Mouse (Mus musculus): ENCODE results near the gene Vav1. TPM values are rescaled to one million over a fixed set of nuclear protein-coding genes. Genes with fewer than 3 reads are reported as not detected.

Vav1 gene
- polyA plus RNA-seq, 1 experiment: not detected

DNA sequence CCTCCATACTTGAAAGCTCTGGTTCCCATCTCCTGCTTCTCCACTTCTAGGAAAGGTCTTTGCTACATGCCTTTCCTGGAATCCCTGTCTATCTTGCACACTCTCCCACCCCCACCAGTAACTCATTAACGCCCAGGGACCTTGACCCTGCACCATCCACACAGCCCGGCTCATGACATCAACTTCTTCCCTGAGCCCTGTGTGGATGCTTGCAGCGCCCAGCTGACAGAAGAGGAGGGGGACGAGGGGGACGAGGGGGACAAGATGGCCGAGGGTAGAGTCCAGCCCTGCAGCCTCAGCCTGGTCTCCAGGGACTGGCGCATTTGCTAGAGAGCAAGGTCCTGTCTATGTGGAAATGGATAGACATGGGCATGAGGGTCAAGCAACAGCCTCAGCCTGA, 45.9 kb upstream of the Vav1 start:
- no peak overlapping the region for H3ac ChIP-seq (ENCODE audit: control insufficient read depth, insufficient read length)
- no peak overlapping the region for H3K4me3 ChIP-seq
- H3K79me2 ChIP-seq (ENCODE audit: control insufficient read depth, insufficient read depth): no peaks in the 10 kb centered on the region
- H3K4me2 ChIP-seq (ENCODE audit: low read depth): no peak overlapping the region
- H3K36me3 ChIP-seq (ENCODE audit: control insufficient read depth, insufficient read depth): peaks cover 5% of the 10 kb centered on the region
- TF ChIP-seq MAX (IDR thresholded peaks at IDR 0.05; ENCODE audit: low read depth): no peak
- TF ChIP-seq E2F4 (IDR thresholded peaks at IDR 0.05; ENCODE audit: insufficient read depth): no peak
- no peak for TF ChIP-seq TCF3 (IDR thresholded peaks at IDR 0.05; ENCODE audit: insufficient read length, low read depth)
- TF ChIP-seq POLR2AphosphoS2 (IDR thresholded peaks at IDR 0.05; ENCODE audit: insufficient read length, low read depth): no peak
- no peak for TF ChIP-seq MYOG (IDR thresholded peaks at IDR 0.05; ENCODE audit: control insufficient read depth in 1 of 3, insufficient read depth in 1 of 3, insufficient read length in 2 of 3, low read depth in 2 of 3)
- TF ChIP-seq POLR2A (IDR thresholded peaks at IDR 0.05; ENCODE audit: insufficient read length, low read depth): no peak
- no peak for TF ChIP-seq REST (IDR thresholded peaks at IDR 0.05; ENCODE audit: insufficient read depth, insufficient read length)
- TF ChIP-seq MYOD1 (IDR thresholded peaks at IDR 0.05; ENCODE audit: control insufficient read depth in 1 of 3, insufficient read length in 2 of 3, low read depth in 2 of 3): no peak
- TF ChIP-seq USF1 (IDR thresholded peaks at IDR 0.05; ENCODE audit: low read depth): no peak
- TF ChIP-seq CEBPB (IDR thresholded peaks at IDR 0.05; ENCODE audit: insufficient read depth, poor library complexity, severe bottlenecking): no peak
- TF ChIP-seq TCF12 (IDR thresholded peaks at IDR 0.05; ENCODE audit: insufficient read depth, poor library complexity, severe bottlenecking): no peak
- H3K27me3 ChIP-seq (ENCODE audit: control insufficient read depth, insufficient read depth, insufficient read length): peaks cover 4% of the 10 kb centered on the region

DNA sequence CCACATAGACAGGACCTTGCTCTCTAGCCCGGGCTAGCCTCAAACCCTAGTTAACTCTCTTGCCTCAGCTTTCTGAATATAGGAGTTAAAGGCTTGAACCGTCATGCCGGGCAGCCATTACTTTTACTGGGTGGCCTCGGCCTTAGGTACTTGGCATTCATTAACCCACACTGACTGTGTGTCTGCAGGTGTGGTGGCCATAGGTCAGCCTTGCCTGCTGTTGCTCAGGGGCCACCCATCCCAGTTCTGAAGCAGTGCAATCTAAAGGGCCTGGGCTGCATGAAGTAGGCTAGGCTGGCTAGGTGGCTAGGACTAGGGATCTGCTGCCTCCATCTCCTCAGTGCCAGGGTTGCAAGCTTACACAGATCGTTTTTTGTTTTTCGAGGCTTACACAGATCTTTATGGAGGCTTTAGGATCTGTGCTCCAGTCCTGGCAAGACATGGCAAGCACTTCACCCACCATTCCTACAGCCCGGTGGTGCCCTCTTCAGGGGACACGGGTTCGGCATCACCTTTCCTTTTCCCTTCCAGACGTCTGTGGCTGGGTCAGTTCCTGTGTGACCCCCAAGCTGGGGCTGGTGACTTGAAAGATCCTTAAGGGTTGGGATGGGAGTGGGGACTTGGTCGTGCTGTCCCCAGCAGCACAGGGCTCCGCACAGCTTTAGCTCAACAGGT, 44.5 kb upstream of the Vav1 start:
- no peaks in the 10 kb centered on the region for H3K79me2 ChIP-seq (ENCODE audit: control insufficient read depth, insufficient read depth)
- H3K27me3 ChIP-seq (ENCODE audit: control insufficient read depth, insufficient read depth, insufficient read length): peaks cover 4% of the 10 kb centered on the region
- peaks cover 5% of the 10 kb centered on the region for H3K36me3 ChIP-seq (ENCODE audit: control insufficient read depth, insufficient read depth)
- no peak overlapping the region for H3K4me2 ChIP-seq (ENCODE audit: low read depth)
- no peak overlapping the region for H3K4me3 ChIP-seq
- no peak overlapping the region for H3ac ChIP-seq (ENCODE audit: control insufficient read depth, insufficient read length)
- no peak for TF ChIP-seq POLR2AphosphoS2 (IDR thresholded peaks at IDR 0.05; ENCODE audit: insufficient read length, low read depth)
- no peak for TF ChIP-seq MYOG (IDR thresholded peaks at IDR 0.05; ENCODE audit: control insufficient read depth in 1 of 3, insufficient read depth in 1 of 3, insufficient read length in 2 of 3, low read depth in 2 of 3)
- no peak for TF ChIP-seq REST (IDR thresholded peaks at IDR 0.05; ENCODE audit: insufficient read depth, insufficient read length)
- TF ChIP-seq USF1 (IDR thresholded peaks at IDR 0.05; ENCODE audit: low read depth): no peak
- TF ChIP-seq POLR2A (IDR thresholded peaks at IDR 0.05; ENCODE audit: insufficient read length, low read depth): no peak
- no peak for TF ChIP-seq MAX (IDR thresholded peaks at IDR 0.05; ENCODE audit: low read depth)
- no peak for TF ChIP-seq SRF (IDR thresholded peaks at IDR 0.05; ENCODE audit: control insufficient read depth, insufficient read length, low read depth)
- TF ChIP-seq E2F4 (IDR thresholded peaks at IDR 0.05; ENCODE audit: insufficient read depth): no peak
- no peak for TF ChIP-seq MYOD1 (IDR thresholded peaks at IDR 0.05; ENCODE audit: control insufficient read depth in 1 of 3, insufficient read length in 2 of 3, low read depth in 2 of 3)
- TF ChIP-seq TCF3 (IDR thresholded peaks at IDR 0.05; ENCODE audit: insufficient read length, low read depth): no peak
- TF ChIP-seq CEBPB (IDR thresholded peaks at IDR 0.05; ENCODE audit: insufficient read depth, poor library complexity, severe bottlenecking): no peak
- no peak for TF ChIP-seq TCF12 (IDR thresholded peaks at IDR 0.05; ENCODE audit: insufficient read depth, poor library complexity, severe bottlenecking)

DNA sequence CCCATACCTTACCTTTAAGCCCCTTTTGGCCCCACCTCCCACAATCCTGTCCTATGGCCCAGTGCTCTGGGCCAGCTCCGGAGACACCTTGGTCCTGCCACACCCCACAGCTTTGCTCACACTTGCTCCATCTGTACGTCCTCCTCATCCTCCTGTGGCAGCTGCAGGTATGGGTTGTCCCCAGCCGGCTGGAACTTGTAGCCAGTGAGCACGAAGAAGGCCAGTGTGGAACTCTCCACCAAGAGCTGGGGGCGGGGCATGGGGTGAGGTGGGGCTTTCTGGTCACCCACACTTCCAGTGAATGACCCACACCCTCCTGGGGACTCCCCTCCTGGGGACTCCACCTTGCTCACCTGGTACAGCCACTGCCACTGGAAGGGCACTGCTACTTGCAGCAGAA, 43.1 kb upstream of the Vav1 start:
- H3K4me2 ChIP-seq (ENCODE audit: low read depth): no peak overlapping the region
- H3K27me3 ChIP-seq (ENCODE audit: control insufficient read depth, insufficient read depth, insufficient read length): no peaks in the 10 kb centered on the region
- H3K36me3 ChIP-seq (ENCODE audit: control insufficient read depth, insufficient read depth): peaks cover 5% of the 10 kb centered on the region
- H3K4me3 ChIP-seq: no peak overlapping the region
- no peak for TF ChIP-seq CEBPB (IDR thresholded peaks at IDR 0.05; ENCODE audit: insufficient read depth, poor library complexity, severe bottlenecking)
- no peak for TF ChIP-seq TCF3 (IDR thresholded peaks at IDR 0.05; ENCODE audit: insufficient read length, low read depth)
- TF ChIP-seq SRF (IDR thresholded peaks at IDR 0.05; ENCODE audit: control insufficient read depth, insufficient read length, low read depth): no peak
- TF ChIP-seq REST (IDR thresholded peaks at IDR 0.05; ENCODE audit: insufficient read depth, insufficient read length): no peak
- TF ChIP-seq E2F4 (IDR thresholded peaks at IDR 0.05; ENCODE audit: insufficient read depth): no peak
- no peak for TF ChIP-seq TCF12 (IDR thresholded peaks at IDR 0.05; ENCODE audit: insufficient read depth, poor library complexity, severe bottlenecking)
- TF ChIP-seq POLR2A (IDR thresholded peaks at IDR 0.05; ENCODE audit: insufficient read length, low read depth): no peak
- TF ChIP-seq MAX (IDR thresholded peaks at IDR 0.05; ENCODE audit: low read depth): no peak
- no peak for TF ChIP-seq POLR2AphosphoS2 (IDR thresholded peaks at IDR 0.05; ENCODE audit: insufficient read length, low read depth)
- no peaks in the 10 kb centered on the region for H3K79me2 ChIP-seq (ENCODE audit: control insufficient read depth, insufficient read depth)
- H3ac ChIP-seq (ENCODE audit: control insufficient read depth, insufficient read length): no peak overlapping the region

DNA sequence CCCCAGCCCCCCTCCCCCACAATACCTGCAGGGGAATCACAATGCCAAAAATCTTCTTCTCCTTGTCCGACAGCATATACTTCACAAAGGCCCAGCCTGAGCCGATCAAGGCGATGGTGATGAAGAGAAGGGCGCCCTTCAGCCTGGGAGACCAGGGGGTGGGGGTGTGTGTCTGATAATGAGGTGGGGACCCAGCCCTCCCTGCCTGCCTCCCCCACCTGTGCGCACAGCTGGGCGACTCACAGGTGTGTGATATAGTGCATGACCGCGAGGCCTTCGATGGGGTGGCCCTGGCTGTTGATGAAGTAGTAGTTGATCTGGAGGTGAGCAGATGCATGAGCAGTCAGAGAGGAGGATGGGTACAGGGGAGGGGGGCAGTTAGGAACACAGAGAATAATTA, 41.7 kb upstream of the Vav1 start:
- Histone ChIP-seq H3K4me3 (no peak overlapping the region), H3K36me3 (ENCODE audit: control insufficient read depth, insufficient read depth) (peaks cover 5% of the 10 kb centered on the region), H3ac (ENCODE audit: control insufficient read depth, insufficient read length) (no peak overlapping the region), H3K79me2 (ENCODE audit: control insufficient read depth, insufficient read depth) (no peaks in the 10 kb centered on the region), H3K27me3 (ENCODE audit: control insufficient read depth, insufficient read depth, insufficient read length) (no peaks in the 10 kb centered on the region), H3K4me2 (ENCODE audit: low read depth) (no peak overlapping the region)
- no peak for TF ChIP-seq TCF12 (IDR thresholded peaks at IDR 0.05; ENCODE audit: insufficient read depth, poor library complexity, severe bottlenecking)
- no peak for TF ChIP-seq USF1 (IDR thresholded peaks at IDR 0.05; ENCODE audit: low read depth)
- no peak for TF ChIP-seq MYOG (IDR thresholded peaks at IDR 0.05; ENCODE audit: control insufficient read depth in 1 of 3, insufficient read depth in 1 of 3, insufficient read length in 2 of 3, low read depth in 2 of 3)
- TF ChIP-seq POLR2AphosphoS2 (IDR thresholded peaks at IDR 0.05; ENCODE audit: insufficient read length, low read depth): no peak
- TF ChIP-seq MAX (IDR thresholded peaks at IDR 0.05; ENCODE audit: low read depth): no peak
- TF ChIP-seq E2F4 (IDR thresholded peaks at IDR 0.05; ENCODE audit: insufficient read depth): no peak
- no peak for TF ChIP-seq MYOD1 (IDR thresholded peaks at IDR 0.05; ENCODE audit: control insufficient read depth in 1 of 3, insufficient read length in 2 of 3, low read depth in 2 of 3)
- no peak for TF ChIP-seq POLR2A (IDR thresholded peaks at IDR 0.05; ENCODE audit: insufficient read length, low read depth)
- TF ChIP-seq TCF3 (IDR thresholded peaks at IDR 0.05; ENCODE audit: insufficient read length, low read depth): no peak
- TF ChIP-seq SRF (IDR thresholded peaks at IDR 0.05; ENCODE audit: control insufficient read depth, insufficient read length, low read depth): no peak
- no peak for TF ChIP-seq REST (IDR thresholded peaks at IDR 0.05; ENCODE audit: insufficient read depth, insufficient read length)
- no peak for TF ChIP-seq CEBPB (IDR thresholded peaks at IDR 0.05; ENCODE audit: insufficient read depth, poor library complexity, severe bottlenecking)
